Mouse (Mus musculus) E14TG2a.4 (cell line): ENCODE data around the gene Rhox10.
"Not testable (repeated sequence)": the region's sequence is repeated elsewhere in the genome, so short reads cannot be mapped to it uniquely, and the experiment has no call there.

Source experiments
- CTCF ChIP-seq: conservative IDR thresholded peaks from 2 replicates; pipeline ENCODE4 v1.5.1; 2014; ENCODE audit warnings: low read length
- POU5F1 ChIP-seq: IDR thresholded peaks from 2 replicates; pipeline ENCODE4 v1.6.1; 2014; ENCODE audit warnings: low read length, borderline replicate concordance

GRCm38 (mm10) chrX:38018597-38018996 is 47.7 kb upstream of the Rhox10 start, which contains the start of gene Btg1-ps1:
- TF ChIP-seq CTCF, POU5F1: not testable (repeated sequence)
